Mouse (Mus musculus) stomach, postnatal 0 days (tissue): ENCODE measurements at regions not wholly inside any gene's neighbourhood (a gene's known extent, or its start where the extent isn't known, plus 50 kb on each side); places are given as distances from the start of the nearest gene placed in this dataset.

Experiments used
- CTCF ChIP-seq: IDR thresholded peaks from 2 replicates; pipeline ENCODE4 v1.5.1; 2016; ENCODE audit warnings: antibody characterized with exemption, low read depth, mild to moderate bottlenecking, moderate library complexity
- EP300 ChIP-seq: optimal IDR thresholded peaks from 2 replicates; pipeline ENCODE3; 2016; ENCODE audit warnings: antibody characterized with exemption

DNA sequence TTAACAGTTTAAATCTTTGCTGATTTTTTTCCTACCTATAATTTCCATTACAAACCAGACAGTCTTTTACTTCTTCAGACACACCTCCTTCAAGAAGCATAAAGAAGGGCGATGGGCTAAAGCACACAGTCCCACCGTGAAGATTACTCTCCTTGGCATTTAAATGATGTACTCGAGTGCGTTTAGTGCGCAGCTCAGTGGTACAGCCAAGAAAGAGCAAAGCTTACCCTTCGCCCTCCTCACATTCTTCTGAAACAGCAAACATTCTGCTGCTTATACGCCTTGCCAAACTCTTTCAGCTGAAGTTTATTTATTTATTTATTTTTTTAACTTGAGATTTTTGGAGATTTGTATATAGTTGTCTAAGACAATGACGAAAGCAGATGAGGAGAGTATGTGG lies 68.0 kb upstream of the Arglu1 start:
- no peak for TF ChIP-seq CTCF
- no peak for TF ChIP-seq EP300
